Mouse (Mus musculus) heart, adult 2 months (tissue): Measurements from ENCODE around the gene Olfr765. TPM values are rescaled to one million over a fixed set of nuclear protein-coding genes. Genes with fewer than 3 reads are reported as not detected.

ENCODE experiments used
- DNase-seq, 2 experiments: peaks; one replicate each; pipeline ENCODE4 v3.0.0; 2021
- H3K27ac ChIP-seq: fragments of 200-600 bp; 2 replicates; pipeline ENCODE4 v1.8.1; 2022
- H3K27me3 ChIP-seq: fragments of 200-500 bp; 2 replicates; pipeline ENCODE4 v1.6.1; 2012; ENCODE audit warnings: mild to moderate bottlenecking, low read length, inconsistent platforms, mixed read lengths; ENCODE audit not compliant: control insufficient read depth, insufficient read depth
- H3K36me3 ChIP-seq: fragments of 200-500 bp; 2 replicates; pipeline ENCODE4 v1.6.1; 2012; ENCODE audit warnings: low read length, inconsistent platforms; ENCODE audit not compliant: control insufficient read depth, insufficient read depth
- H3K4me1 ChIP-seq: fragments of 200-500 bp; 2 replicates; pipeline ENCODE4 v1.6.1; 2011; ENCODE audit warnings: low read length; ENCODE audit not compliant: control insufficient read depth, insufficient read depth
- H3K4me3 ChIP-seq: fragments of 200-600 bp; 2 replicates; pipeline ENCODE4 v1.8.1; 2022
- H3K79me2 ChIP-seq: fragments of 200-500 bp; replicated peaks from 2 replicates; pipeline ENCODE4 v1.6.1; 2012; ENCODE audit warnings: mild to moderate bottlenecking, inconsistent platforms, low read length, moderate library complexity, mixed read lengths; ENCODE audit not compliant: control insufficient read depth, insufficient read depth
- H3K9ac ChIP-seq: fragments of 200-500 bp; 2 replicates; pipeline ENCODE4 v1.6.1; 2012; ENCODE audit warnings: low read depth, mild to moderate bottlenecking, control low read depth, inconsistent platforms, low read length, mixed read lengths
- CTCF ChIP-seq: fragments of 200-600 bp; IDR thresholded peaks from 2 replicates; pipeline ENCODE4 v1.8.1; 2022; ENCODE audit warnings: antibody characterized with exemption, mild to moderate bottlenecking, moderate library complexity
- EP300 ChIP-seq: fragments of 200-500 bp; IDR thresholded peaks from 2 replicates; pipeline ENCODE4 v1.6.1; 2011; ENCODE audit warnings: low read depth, low read length, control low read depth; ENCODE audit not compliant: insufficient read depth
- POLR2A ChIP-seq: fragments of 200-500 bp; IDR thresholded peaks from 2 replicates; pipeline ENCODE4 v1.6.1; 2011; ENCODE audit warnings: mild to moderate bottlenecking, low read depth, low read length, control low read depth; ENCODE audit not compliant: insufficient read depth
- WGBS: fragments of 180-500 bp; shearing (Covaris S2); methylation state at CpG from one replicate; pipeline ENCODE4 v1.1.7; 2018; 5-methylcytosine and 5-hydroxymethylcytosine counted together
- intact Hi-C: fragments of 180-260 bp; cut with DNase I; formaldehyde crosslinking; loops from one replicate; pipeline ENCODE4 v1.15.1; 2025
- polyA plus RNA-seq: library from polyadenylated mRNA; depleted of rRNA; stranded (reverse); fragments of >200 nt; gene quantifications from 2 replicates; pipeline ENCODE4 v1.2.3, GENCODE M21; 2012; rRNA removed
- total RNA-seq, 2 experiments: library from RNA; stranded (reverse); gene quantifications; 2 replicates each; pipeline ENCODE4 v1.2.3; 2021

The Olfr765 gene
- total and polyA plus RNA-seq, 3 experiments, result not detected

DNA sequence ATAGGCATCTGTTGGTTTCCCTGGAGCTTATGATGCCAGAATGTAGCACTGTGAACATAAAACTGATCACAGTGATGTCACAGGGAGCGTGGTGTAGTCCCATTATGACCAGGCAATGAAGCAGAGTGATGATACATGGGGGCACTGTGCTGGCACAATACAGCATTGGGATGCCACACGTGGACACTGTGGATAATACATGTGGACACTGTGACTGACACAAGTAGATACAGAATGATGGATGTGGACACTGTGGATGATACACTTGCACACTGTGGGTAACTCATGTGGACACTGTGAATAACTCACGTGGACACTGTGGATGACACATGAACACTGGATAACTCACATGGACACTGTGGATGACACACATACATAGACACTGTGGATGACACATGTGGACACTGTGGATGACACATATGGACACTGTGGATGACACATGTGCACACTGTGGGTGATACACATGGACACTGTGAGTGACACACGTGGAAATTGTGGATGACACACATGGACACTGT, 53.2 kb downstream of the Olfr765 start:
- no peak overlapping the region for H3K9ac ChIP-seq
- no peak overlapping the region for H3K27ac ChIP-seq
- intact Hi-C loops, result no loop called here
- H3K79me2 ChIP-seq, result no peaks in the 10 kb centered on the region
- no peaks in the 10 kb centered on the region for H3K4me1 ChIP-seq
- H3K4me3 ChIP-seq, result no peak overlapping the region
- no peaks in the 10 kb centered on the region for H3K27me3 ChIP-seq
- DNase-seq, result no peak
- no peaks in the 10 kb centered on the region for H3K36me3 ChIP-seq
- TF ChIP-seq EP300, result no peak
- no peak for TF ChIP-seq POLR2A
- TF ChIP-seq CTCF, result no peak
- WGBS, result 66% methylated on average over 4 of the region's 4 CpGs

DNA sequence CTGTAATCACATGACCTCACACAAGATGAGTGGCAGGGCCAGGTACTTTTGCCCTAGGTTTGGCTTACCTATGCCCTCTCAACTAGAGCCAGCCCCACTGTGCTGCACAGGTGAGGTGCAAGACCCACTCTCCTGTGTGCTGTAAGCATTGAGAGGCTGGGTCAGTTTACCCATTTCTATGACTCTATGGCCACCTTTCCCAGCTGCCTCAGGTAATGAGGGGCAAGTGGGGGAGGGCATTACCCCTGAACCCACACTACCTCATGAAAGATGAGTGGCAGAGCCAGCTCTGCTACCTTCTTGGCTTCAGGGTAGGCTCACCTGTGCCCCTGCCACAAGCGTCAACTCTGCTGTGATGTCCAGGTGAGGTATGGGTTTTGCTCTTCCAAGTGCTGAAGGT, 54.0 kb downstream of the Olfr765 start:
- H3K4me1 ChIP-seq, result no peaks in the 10 kb centered on the region
- no peak for DNase-seq
- no peaks in the 10 kb centered on the region for H3K27me3 ChIP-seq
- no peak overlapping the region for H3K27ac ChIP-seq
- intact Hi-C loops, result no loop called here
- 96% methylated on average over 1 of the region's 1 CpGs for WGBS
- no peak for TF ChIP-seq EP300
- TF ChIP-seq POLR2A, result no peak
- TF ChIP-seq CTCF, result no peak
- no peak overlapping the region for H3K9ac ChIP-seq
- H3K36me3 ChIP-seq, result no peaks in the 10 kb centered on the region
- no peaks in the 10 kb centered on the region for H3K79me2 ChIP-seq
- no peak overlapping the region for H3K4me3 ChIP-seq

Other genes starting within 250 kb of the Olfr765 start
- 10 to 100 TPM; 34.1 to 36.4 TPM for gene Dnajc14, start 245.9 kb downstream of the Olfr765 start, total RNA-seq
- 8.4 and 11.3 TPM in 2 replicates for gene Dnajc14, start 245.9 kb downstream of the Olfr765 start, polyA plus RNA-seq
- 1 to 10 TPM; 4.7 to 5.4 TPM for gene Tmem198b, start 245.6 kb downstream of the Olfr765 start, total RNA-seq
- gene Tmem198b, start 245.6 kb downstream of the Olfr765 start, polyA plus RNA-seq, result 11.2 and 11.9 TPM in 2 replicates
- 10 to 100 TPM; 37.2 to 43.4 TPM for gene Sarnp, start 232.7 kb downstream of the Olfr765 start, total RNA-seq
- 14.3 and 25.5 TPM in 2 replicates for gene Sarnp, start 232.7 kb downstream of the Olfr765 start, polyA plus RNA-seq
- gene Ormdl2, start 228.4 kb downstream of the Olfr765 start, total RNA-seq, result 1 to 10 TPM; 7.8 to 8.1 TPM
- 15.3 and 23.3 TPM in 2 replicates for gene Ormdl2, start 228.4 kb downstream of the Olfr765 start, polyA plus RNA-seq
- 1 to 10 TPM; 2.0 to 2.5 TPM for gene Gdf11, start 158.3 kb downstream of the Olfr765 start, total RNA-seq
- 0.78 and 1.1 TPM in 2 replicates for gene Gdf11, start 158.3 kb downstream of the Olfr765 start, polyA plus RNA-seq
- gene Cd63, start 149.0 kb downstream of the Olfr765 start, total RNA-seq, result 100 to 1,000 TPM; 132 to 156 TPM
- gene Cd63, start 149.0 kb downstream of the Olfr765 start, polyA plus RNA-seq, result 83.2 and 101 TPM in 2 replicates
- gene Rdh5, start 127.1 kb downstream of the Olfr765 start, total RNA-seq, result 1 to 10 TPM; 5.2 to 5.9 TPM
- gene Rdh5, start 127.1 kb downstream of the Olfr765 start, polyA plus RNA-seq, result 19.4 and 24.9 TPM in 2 replicates
- 100 to 1,000 TPM; 181 to 201 TPM for gene Bloc1s1, start 126.0 kb downstream of the Olfr765 start, total RNA-seq
- gene Bloc1s1, start 126.0 kb downstream of the Olfr765 start, polyA plus RNA-seq, result 229 and 234 TPM in 2 replicates
- gene Itga7, start 116.2 kb downstream of the Olfr765 start, total RNA-seq, result 100 to 1,000 TPM; 140 to 155 TPM
- 151 and 206 TPM in 2 replicates for gene Itga7, start 116.2 kb downstream of the Olfr765 start, polyA plus RNA-seq
- not detected for gene Mettl7b, start 89.0 kb downstream of the Olfr765 start, total RNA-seq
- 0.18 and 0.53 TPM in 2 replicates for gene Mettl7b, start 89.0 kb downstream of the Olfr765 start, polyA plus RNA-seq
- gene Olfr9, start 60.6 kb downstream of the Olfr765 start, total RNA-seq, result not detected
- not detected in 2 replicates for gene Olfr9, start 60.6 kb downstream of the Olfr765 start, polyA plus RNA-seq
- not detected for gene Olfr763, start 39.2 kb downstream of the Olfr765 start, total RNA-seq
- gene Olfr763, start 39.2 kb downstream of the Olfr765 start, polyA plus RNA-seq, result not detected in 2 replicates
- not detected for gene Olfr764-ps1, start 10.1 kb downstream of the Olfr765 start, total RNA-seq
- not detected in 2 replicates for gene Olfr764-ps1, start 10.1 kb downstream of the Olfr765 start, polyA plus RNA-seq
- gene Olfr766-ps1, start 19.0 kb upstream of the Olfr765 start, total RNA-seq, result not detected
- gene Olfr766-ps1, start 19.0 kb upstream of the Olfr765 start, polyA plus RNA-seq, result not detected in 2 replicates
- not detected for gene Olfr767, start 32.9 kb upstream of the Olfr765 start, total RNA-seq
- gene Olfr767, start 32.9 kb upstream of the Olfr765 start, polyA plus RNA-seq, result not detected in 2 replicates
- not detected for gene Olfr768, start 49.4 kb upstream of the Olfr765 start, total RNA-seq
- gene Olfr768, start 49.4 kb upstream of the Olfr765 start, polyA plus RNA-seq, result not detected in 2 replicates
- gene Olfr769, start 67.9 kb upstream of the Olfr765 start, total RNA-seq, result not detected
- gene Olfr769, start 67.9 kb upstream of the Olfr765 start, polyA plus RNA-seq, result not detected in 2 replicates
- not detected for gene Olfr770, start 89.0 kb upstream of the Olfr765 start, total RNA-seq
- not detected in 2 replicates for gene Olfr770, start 89.0 kb upstream of the Olfr765 start, polyA plus RNA-seq
- gene Olfr771, start 114.8 kb upstream of the Olfr765 start, total RNA-seq, result not detected
- not detected in 2 replicates for gene Olfr771, start 114.8 kb upstream of the Olfr765 start, polyA plus RNA-seq
- not detected for gene Olfr772, start 127.9 kb upstream of the Olfr765 start, total RNA-seq
- not detected in 2 replicates for gene Olfr772, start 127.9 kb upstream of the Olfr765 start, polyA plus RNA-seq
- gene Olfr773, start 137.4 kb upstream of the Olfr765 start, total RNA-seq, result not detected
- not detected in 2 replicates for gene Olfr773, start 137.4 kb upstream of the Olfr765 start, polyA plus RNA-seq
- gene Olfr774, start 186.2 kb upstream of the Olfr765 start, total RNA-seq, result not detected
- gene Olfr774, start 186.2 kb upstream of the Olfr765 start, polyA plus RNA-seq, result not detected in 2 replicates
- not detected for gene Olfr775, start 198.4 kb upstream of the Olfr765 start, total RNA-seq
- not detected in 2 replicates for gene Olfr775, start 198.4 kb upstream of the Olfr765 start, polyA plus RNA-seq
- not detected for gene Olfr776, start 209.1 kb upstream of the Olfr765 start, total RNA-seq
- gene Olfr776, start 209.1 kb upstream of the Olfr765 start, polyA plus RNA-seq, result not detected in 2 replicates
- not detected for gene Olfr777, start 221.5 kb upstream of the Olfr765 start, total RNA-seq
- gene Olfr777, start 221.5 kb upstream of the Olfr765 start, polyA plus RNA-seq, result not detected in 2 replicates